Mouse (Mus musculus) midbrain, embryonic 14.5 days (tissue): ENCODE results near the gene Plxna4. TPM values are rescaled to one million over a fixed set of nuclear protein-coding genes. Genes with fewer than 3 reads are reported as not detected.

Experiments
- ATAC-seq: fragments of 200-750 bp; cut with Nextera tagmentation; 2 replicates; pipeline ENCODE4 v1.8.0; 2017; ENCODE audit warnings: moderate number of reproducible peaks, moderate library complexity; ENCODE audit not compliant: low FRiP score, low TSS enrichment
- DNase-seq: peaks from one replicate; pipeline ENCODE4 v3.0.0-alpha.2; 2015
- H3K27ac ChIP-seq: fragments of 300-500 bp; sonication (generic); replicated peaks from 2 replicates; pipeline ENCODE4 v1.5.1; 2014; ENCODE audit warnings: mild to moderate bottlenecking, low read depth, low read length, moderate library complexity
- H3K27me3 ChIP-seq: fragments of 300-500 bp; sonication (generic); 2 replicates; pipeline ENCODE4 v1.6.1; 2014; ENCODE audit warnings: low read length, control low read depth, mixed read lengths; ENCODE audit not compliant: control insufficient read depth, insufficient read depth
- H3K36me3 ChIP-seq: fragments of 300-500 bp; sonication (generic); 2 replicates; pipeline ENCODE4 v1.6.1; 2014; ENCODE audit warnings: low read length, control low read depth; ENCODE audit not compliant: control insufficient read depth, insufficient read depth
- H3K4me1 ChIP-seq: fragments of 300-500 bp; sonication (generic); 2 replicates; pipeline ENCODE4 v1.6.1; 2014; ENCODE audit warnings: mild to moderate bottlenecking, antibody characterized with exemption, low read length, control low read depth; ENCODE audit not compliant: control insufficient read depth, insufficient read depth
- H3K4me2 ChIP-seq: fragments of 300-500 bp; sonication (generic); 2 replicates; pipeline ENCODE4 v1.6.1; 2014; ENCODE audit warnings: mild to moderate bottlenecking, low read length, moderate library complexity
- H3K4me3 ChIP-seq: fragments of 300-500 bp; sonication (generic); replicated peaks from 2 replicates; pipeline ENCODE4 v1.5.1; 2014; ENCODE audit warnings: low read depth, low read length
- H3K9ac ChIP-seq: fragments of 300-500 bp; sonication (generic); replicated peaks from 2 replicates; pipeline ENCODE4 v1.6.1; 2014; ENCODE audit warnings: mild to moderate bottlenecking, low read length, moderate library complexity
- H3K9me3 ChIP-seq: fragments of 300-500 bp; sonication (generic); 2 replicates; pipeline ENCODE4 v1.6.1; 2016; ENCODE audit warnings: low read length, control low read depth, mixed read lengths; ENCODE audit not compliant: control insufficient read depth
- WGBS: fragments of 180-500 bp; shearing (Covaris S2); extraction: QIAGEN DNeasy Blood & Tissue Kit; methylation state at CpG from one replicate; pipeline ENCODE4 v1.1.7; 2014; 5-methylcytosine and 5-hydroxymethylcytosine counted together
- polyA plus RNA-seq: library from polyadenylated mRNA; unstranded; fragments of >200 nt; fragmentation: Nextera tagmentation; extraction: Ambion mirVana; gene quantifications from 2 replicates; pipeline ENCODE4 v1.2.1, GENCODE M21; 2014

The Plxna4 gene
- polyA plus RNA-seq, 1 experiment from 2014 or later: 16.2 TPM

- ATAC-seq: no peak
- no peak for DNase-seq
- Histone ChIP-seq H3K4me2 (no peak overlapping the region), H3K4me3 (no peak overlapping the region), H3K27me3 (no peaks in the 10 kb centered on the region), H3K4me1 (no peaks in the 10 kb centered on the region), H3K9me3 (no peaks in the 10 kb centered on the region), H3K27ac (no peak overlapping the region), H3K36me3 (peaks cover 12% of the 10 kb centered on the region; the same call in 1 of the 2 replicates), H3K9ac (no peak overlapping the region)
- 90% methylated on average over 9 of the region's 9 CpGs for WGBS
Measured at GRCm38 (mm10) chr6:32196913-32197312, 391.1 kb downstream of the Plxna4 start.

DNA sequence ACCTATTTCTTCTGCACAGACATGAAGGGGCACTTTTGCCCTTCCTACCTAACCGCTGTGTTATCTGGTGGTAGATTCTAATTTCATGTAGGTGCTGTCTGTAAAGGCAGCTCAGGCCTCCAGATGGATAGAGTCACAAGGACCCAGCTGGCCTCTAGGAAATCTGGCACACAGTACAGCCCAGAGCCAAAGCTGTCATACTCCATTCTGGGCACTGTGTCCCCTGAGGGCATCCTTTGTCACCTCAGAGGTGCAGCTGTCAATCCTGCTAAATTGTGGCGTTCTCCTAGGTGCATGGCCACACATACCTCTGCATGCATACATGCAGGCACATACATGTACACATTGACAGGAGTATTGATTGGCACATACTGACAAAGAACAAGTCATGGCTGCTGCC lies 394.9 kb downstream of the Plxna4 start:
- Histone ChIP-seq H3K4me1 (no peaks in the 10 kb centered on the region), H3K27ac (no peak overlapping the region), H3K9me3 (no peaks in the 10 kb centered on the region), H3K4me3 (no peak overlapping the region), H3K36me3 (peaks cover 11% of the 10 kb centered on the region; the same call in 1 of the 2 replicates), H3K4me2 (no peak overlapping the region), H3K9ac (no peak overlapping the region), H3K27me3 (no peaks in the 10 kb centered on the region)
- 84% methylated on average over 2 of the region's 2 CpGs for WGBS
- ATAC-seq: no peak
- no peak for DNase-seq

DNA sequence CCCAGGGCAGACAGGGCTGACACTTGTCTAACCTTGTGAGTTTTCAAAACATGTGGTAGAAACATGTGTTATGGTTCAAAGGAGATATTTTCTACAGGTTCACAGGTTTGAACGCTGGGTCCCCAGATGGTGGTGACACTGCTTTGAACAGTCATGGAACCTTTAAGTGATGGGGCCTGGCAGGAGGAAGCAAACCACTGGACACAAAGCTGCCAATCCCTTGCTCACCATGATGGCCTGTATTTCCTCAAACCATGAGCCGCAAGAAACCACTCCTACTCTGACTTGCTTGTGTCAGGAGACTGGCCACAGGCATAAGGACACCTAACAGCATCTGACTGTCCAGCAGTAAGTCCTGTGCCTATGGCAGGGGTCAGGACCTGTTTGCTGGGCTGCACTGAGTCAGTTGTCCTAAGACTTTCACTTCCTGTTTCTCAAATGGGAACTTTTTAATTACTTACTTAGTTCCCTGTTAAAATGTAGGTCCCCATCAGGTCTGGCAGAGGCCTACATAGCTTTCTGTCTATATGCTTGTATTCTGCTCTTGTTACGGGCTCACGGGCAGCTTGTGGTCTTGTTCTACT lies 403.5 kb downstream of the Plxna4 start:
- Histone ChIP-seq H3K9me3 (no peaks in the 10 kb centered on the region), H3K4me1 (no peaks in the 10 kb centered on the region), H3K36me3 (peaks cover 16% of the 10 kb centered on the region; the same call in 1 of the 2 replicates), H3K27ac (no peak overlapping the region), H3K4me3 (no peak overlapping the region), H3K27me3 (no peaks in the 10 kb centered on the region), H3K9ac (no peak overlapping the region), H3K4me2 (no peak overlapping the region)
- DNase-seq (no peak), ATAC-seq (no peak)
- 95% methylated on average over 4 of the region's 4 CpGs for WGBS

GRCm38 (mm10) chr6:32183651-32184185 lies 404.3 kb downstream of the Plxna4 start:
- no peak overlapping the region for H3K9ac ChIP-seq
- H3K4me2 ChIP-seq: no peak overlapping the region
- H3K4me3 ChIP-seq: no peak overlapping the region
- H3K36me3 ChIP-seq: peaks cover 16% of the 10 kb centered on the region; the same call in 1 of the 2 replicates
- H3K4me1 ChIP-seq: no peaks in the 10 kb centered on the region
- no peaks in the 10 kb centered on the region for H3K27me3 ChIP-seq
- no peaks in the 10 kb centered on the region for H3K9me3 ChIP-seq
- ATAC-seq (no peak), DNase-seq (no peak)
- no peak overlapping the region for H3K27ac ChIP-seq
- 79% methylated on average over 6 of the region's 6 CpGs for WGBS

GRCm38 (mm10) chr6:32180012-32180358 lies 408.0 kb downstream of the Plxna4 start:
- 88% methylated on average over 5 of the region's 5 CpGs for WGBS

DNA sequence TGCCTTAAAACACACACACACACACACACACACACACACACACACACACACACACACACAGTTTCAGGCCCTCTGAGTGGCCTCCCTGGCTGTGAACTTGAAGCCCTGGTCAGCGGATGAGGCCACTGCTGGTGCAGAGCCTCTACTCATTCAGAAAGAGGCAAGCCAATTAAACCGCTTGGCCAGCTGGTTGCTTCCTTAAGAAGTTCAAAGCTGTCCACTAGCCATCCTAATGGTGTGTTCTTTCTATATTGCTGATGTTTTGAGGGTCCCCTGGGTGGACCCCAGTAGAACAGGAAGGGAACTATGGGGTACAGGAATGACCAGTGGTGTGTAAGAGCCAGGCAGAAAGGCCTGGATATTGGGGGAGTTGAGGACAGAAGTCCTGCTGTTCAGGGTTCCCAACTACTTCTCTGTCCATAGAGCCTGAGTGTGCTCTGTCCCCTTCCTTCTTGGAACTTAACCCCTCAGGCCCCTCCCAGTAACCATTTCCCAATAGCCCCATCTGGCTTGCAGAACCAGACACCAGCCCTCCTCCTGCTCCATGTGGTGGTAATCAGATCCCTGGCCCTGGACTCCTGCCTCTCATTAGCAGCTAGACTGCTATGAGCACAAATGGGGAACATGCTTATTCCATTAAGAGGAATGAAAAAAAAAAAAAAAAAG lies 408.5 kb downstream of the Plxna4 start:
- no peaks in the 10 kb centered on the region for H3K27me3 ChIP-seq
- H3K9ac ChIP-seq: no peak overlapping the region
- ATAC-seq (no peak), DNase-seq (no peak)
- H3K27ac ChIP-seq: no peak overlapping the region
- H3K4me3 ChIP-seq: no peak overlapping the region
- no peaks in the 10 kb centered on the region for H3K9me3 ChIP-seq
- 90% methylated on average over 2 of the region's 2 CpGs for WGBS
- peaks cover 4% of the 10 kb centered on the region; the same call in 1 of the 2 replicates for H3K36me3 ChIP-seq
- no peaks in the 10 kb centered on the region for H3K4me1 ChIP-seq
- no peak overlapping the region for H3K4me2 ChIP-seq

More at GRCm38 (mm10) chr6:32180012-32180358, 408.0 kb downstream of the Plxna4 start:
- no peak for DNase-seq
- no peak overlapping the region for H3K9ac ChIP-seq
- no peak overlapping the region for H3K4me3 ChIP-seq
- H3K27ac ChIP-seq: no peak overlapping the region
- no peak overlapping the region for H3K4me2 ChIP-seq
- no peaks in the 10 kb centered on the region for H3K4me1 ChIP-seq
- no peaks in the 10 kb centered on the region for H3K27me3 ChIP-seq
- peaks cover 9% of the 10 kb centered on the region; the same call in 1 of the 2 replicates for H3K36me3 ChIP-seq
- no peak for ATAC-seq
- no peaks in the 10 kb centered on the region for H3K9me3 ChIP-seq

DNA sequence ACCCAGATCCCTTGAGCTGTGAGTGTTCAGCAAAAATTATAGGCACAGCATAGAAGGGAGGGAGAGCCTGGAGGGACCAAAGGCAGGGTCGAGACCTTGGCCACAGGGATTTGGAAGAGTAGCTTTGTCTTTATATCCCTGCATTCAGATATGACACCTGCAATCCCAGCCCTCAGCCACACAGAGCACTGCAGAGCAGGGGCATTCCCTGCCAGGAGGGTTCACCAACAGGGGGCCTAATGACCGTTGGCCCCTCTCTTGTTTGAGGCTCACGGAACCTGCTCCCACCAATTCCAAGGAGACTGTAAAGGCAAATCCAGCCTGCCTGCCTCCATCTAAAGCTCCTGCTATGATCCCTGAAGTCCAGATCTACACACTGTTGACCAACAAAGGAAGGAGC lies 410.1 kb downstream of the Plxna4 start:
- H3K4me2 ChIP-seq: no peak overlapping the region
- H3K4me1 ChIP-seq: no peaks in the 10 kb centered on the region
- H3K9me3 ChIP-seq: no peaks in the 10 kb centered on the region
- H3K27ac ChIP-seq: no peak overlapping the region
- DNase-seq: no peak
- H3K27me3 ChIP-seq: no peaks in the 10 kb centered on the region
- 57% methylated on average over 3 of the region's 3 CpGs for WGBS
- no peak overlapping the region for H3K9ac ChIP-seq
- no peak overlapping the region for H3K4me3 ChIP-seq
- H3K36me3 ChIP-seq: 0 out of 2 replicates have a peak, but pooled peaks cover 2% of the 10 kb centered on the region
- no peak for ATAC-seq

DNA sequence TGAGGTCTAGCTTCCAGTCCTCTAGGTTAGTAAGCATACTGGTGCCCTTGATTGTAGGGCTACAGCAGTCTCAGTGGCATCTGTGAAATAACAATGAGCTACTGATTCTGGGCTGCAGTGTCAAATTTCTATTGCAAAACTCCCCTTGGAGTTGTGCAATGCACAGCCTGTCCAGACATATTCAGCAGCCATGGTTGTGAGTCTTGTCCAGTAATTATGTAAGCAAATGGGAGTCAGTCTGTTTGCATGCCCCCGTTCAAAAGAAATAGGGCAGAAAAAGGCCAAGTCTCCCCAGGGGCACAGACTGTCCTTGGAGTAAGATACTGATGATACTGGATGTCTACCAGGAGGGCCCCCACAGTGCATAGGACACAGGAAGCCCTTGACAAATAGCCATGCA lies 420.3 kb downstream of the Plxna4 start:
- no peak for DNase-seq
- ATAC-seq: no peak
- H3K27ac ChIP-seq: no peak overlapping the region
- no peaks in the 10 kb centered on the region for H3K36me3 ChIP-seq
- no peak overlapping the region for H3K4me3 ChIP-seq
- WGBS: 87% methylated on average over 1 of the region's 1 CpGs
- no peaks in the 10 kb centered on the region for H3K27me3 ChIP-seq
- H3K9ac ChIP-seq: no peak overlapping the region
- no peaks in the 10 kb centered on the region for H3K9me3 ChIP-seq
- H3K4me2 ChIP-seq: no peak overlapping the region
- no peaks in the 10 kb centered on the region for H3K4me1 ChIP-seq

DNA sequence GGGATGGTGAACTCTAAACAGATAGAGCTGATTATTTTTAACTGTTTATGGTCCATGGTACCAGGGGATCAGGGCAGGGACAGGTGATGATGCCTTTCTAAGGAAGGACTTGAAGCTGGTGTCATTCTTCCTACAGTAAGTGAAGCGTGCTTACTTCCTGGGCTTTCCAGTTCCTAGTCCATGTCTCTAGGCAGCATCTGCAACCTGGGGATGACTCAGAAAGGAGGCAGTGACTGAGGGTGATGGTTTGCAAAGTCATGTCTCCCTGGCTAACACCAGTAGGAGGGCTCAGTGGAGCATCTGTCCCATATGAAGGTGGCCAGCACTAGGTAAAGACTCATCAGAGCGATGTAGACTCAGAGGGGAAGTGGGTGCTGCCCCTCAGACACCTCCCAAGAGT lies 427.6 kb downstream of the Plxna4 start:
- DNase-seq (no peak), ATAC-seq (no peak)
- 89% methylated on average over 2 of the region's 2 CpGs for WGBS
- Histone ChIP-seq H3K4me1 (no peaks in the 10 kb centered on the region), H3K4me2 (no peak overlapping the region), H3K27ac (no peak overlapping the region), H3K9me3 (no peaks in the 10 kb centered on the region), H3K27me3 (no peaks in the 10 kb centered on the region), H3K36me3 (peaks cover 13% of the 10 kb centered on the region; the same call in 1 of the 2 replicates), H3K9ac (no peak overlapping the region), H3K4me3 (no peak overlapping the region)
